Mouse (Mus musculus): ENCODE results near the gene Epop. TPM values are rescaled to one million over a fixed set of nuclear protein-coding genes. Genes with fewer than 3 reads are reported as not detected.
A peak's percentile ranks its signal among the peaks of the same experiment; 100 is the strongest.
"Not testable (repeated sequence)": the region's sequence is repeated elsewhere in the genome, so short reads cannot be mapped to it uniquely, and the experiment has no call there.

Gene Epop
- polyA plus RNA-seq, 1 experiment: 0.47 TPM

GRCm38 (mm10) chr11:97660734-97661647 lies 31.5 kb upstream of the Epop start:
- H3K27me3 ChIP-seq (ENCODE audit: control insufficient read depth, insufficient read depth, low read length): no peaks in the 10 kb centered on the region
- no peaks in the 10 kb centered on the region for H3K36me3 ChIP-seq (ENCODE audit: control insufficient read depth, insufficient read depth, low read length)
- peak overlapping the region; percentile 72 for H3K4me3 ChIP-seq (ENCODE audit: control insufficient read depth, low read depth, low read length)
- H3K4me1 ChIP-seq (ENCODE audit: control insufficient read depth, insufficient read depth, low read length): peaks cover 31% of the 10 kb centered on the region
- peak overlapping the region; percentile 70 for H3K27ac ChIP-seq (ENCODE audit: control insufficient read depth, insufficient read depth, low read depth, low read length)
- TF ChIP-seq CTCF (IDR thresholded peaks at IDR 0.05; ENCODE audit: control insufficient read depth, insufficient read depth, insufficient replicate concordance, low read depth, low read length) (no peak), POLR2A (IDR thresholded peaks at IDR 0.05; ENCODE audit: control insufficient read depth, low read depth, low read length) (no peak)

GRCm38 (mm10) chr11:97659990-97660714 lies 30.6 kb upstream of the Epop start:
- Histone ChIP-seq H3K4me1 (ENCODE audit: control insufficient read depth, insufficient read depth, low read length) (peaks cover 31% of the 10 kb centered on the region), H3K4me3 (ENCODE audit: control insufficient read depth, low read depth, low read length) (peak overlapping the region; percentile 91), H3K27me3 (ENCODE audit: control insufficient read depth, insufficient read depth, low read length) (no peaks in the 10 kb centered on the region), H3K27ac (ENCODE audit: control insufficient read depth, insufficient read depth, low read depth, low read length) (peak overlapping the region; percentile 82), H3K36me3 (ENCODE audit: control insufficient read depth, insufficient read depth, low read length) (no peaks in the 10 kb centered on the region)
- TF ChIP-seq CTCF (IDR thresholded peaks at IDR 0.05; ENCODE audit: control insufficient read depth, insufficient read depth, insufficient replicate concordance, low read depth, low read length): no peak
- no peak for TF ChIP-seq POLR2A (IDR thresholded peaks at IDR 0.05; ENCODE audit: control insufficient read depth, low read depth, low read length)

- TF ChIP-seq POLR2A (IDR thresholded peaks at IDR 0.05; ENCODE audit: control insufficient read depth, low read depth, low read length) (no peak), CTCF (IDR thresholded peaks at IDR 0.05; ENCODE audit: control insufficient read depth, insufficient read depth, insufficient replicate concordance, low read depth, low read length) (no peak)
- H3K4me1 ChIP-seq (ENCODE audit: control insufficient read depth, insufficient read depth, low read length): peaks cover 28% of the 10 kb centered on the region
Measured at GRCm38 (mm10) chr11:97659267-97659989, 29.9 kb upstream of the Epop start.

DNA sequence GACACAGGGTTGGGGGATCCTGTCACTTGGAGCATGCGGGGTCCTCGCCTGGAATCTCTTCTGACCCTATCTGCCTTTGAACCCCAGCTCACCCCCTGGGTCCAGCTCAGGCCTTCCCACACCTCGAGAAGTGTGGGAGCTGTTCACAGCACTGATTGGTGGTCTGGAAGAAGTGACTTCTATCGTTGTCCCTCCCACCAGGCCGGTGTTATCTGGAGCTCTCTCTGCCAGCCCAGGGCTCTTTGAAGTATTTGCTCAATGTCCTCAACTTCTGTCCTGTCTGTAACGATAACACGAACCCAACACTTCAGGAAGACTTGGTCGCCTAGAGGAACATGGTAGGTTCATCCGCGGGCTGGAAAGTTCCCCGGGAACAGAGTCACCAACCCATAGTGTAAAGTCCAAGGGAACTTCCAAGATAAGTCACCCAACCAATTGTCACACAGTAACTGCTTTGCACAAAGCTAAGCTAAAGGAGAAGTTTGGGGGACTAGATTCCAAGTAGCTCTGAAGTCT lies 29.3 kb upstream of the Epop start:
- H3K27me3 ChIP-seq (ENCODE audit: control insufficient read depth, insufficient read depth, low read length): no peaks in the 10 kb centered on the region
- no peak for TF ChIP-seq POLR2A (IDR thresholded peaks at IDR 0.05; ENCODE audit: control insufficient read depth, low read depth, low read length)
- TF ChIP-seq CTCF (IDR thresholded peaks at IDR 0.05; ENCODE audit: control insufficient read depth, insufficient read depth, insufficient replicate concordance, low read depth, low read length): no peak
- H3K36me3 ChIP-seq (ENCODE audit: control insufficient read depth, insufficient read depth, low read length): no peaks in the 10 kb centered on the region
- peaks cover 24% of the 10 kb centered on the region for H3K4me1 ChIP-seq (ENCODE audit: control insufficient read depth, insufficient read depth, low read length)
- no peak overlapping the region for H3K27ac ChIP-seq (ENCODE audit: control insufficient read depth, insufficient read depth, low read depth, low read length)
- no peak overlapping the region for H3K4me3 ChIP-seq (ENCODE audit: control insufficient read depth, low read depth, low read length)

More at GRCm38 (mm10) chr11:97659267-97659989, 29.9 kb upstream of the Epop start:
- Histone ChIP-seq H3K36me3 (ENCODE audit: control insufficient read depth, insufficient read depth, low read length) (no peaks in the 10 kb centered on the region), H3K27ac (ENCODE audit: control insufficient read depth, insufficient read depth, low read depth, low read length) (peak overlapping the region; percentile 82), H3K4me3 (ENCODE audit: control insufficient read depth, low read depth, low read length) (peak overlapping the region; percentile 91), H3K27me3 (ENCODE audit: control insufficient read depth, insufficient read depth, low read length) (no peaks in the 10 kb centered on the region)

DNA sequence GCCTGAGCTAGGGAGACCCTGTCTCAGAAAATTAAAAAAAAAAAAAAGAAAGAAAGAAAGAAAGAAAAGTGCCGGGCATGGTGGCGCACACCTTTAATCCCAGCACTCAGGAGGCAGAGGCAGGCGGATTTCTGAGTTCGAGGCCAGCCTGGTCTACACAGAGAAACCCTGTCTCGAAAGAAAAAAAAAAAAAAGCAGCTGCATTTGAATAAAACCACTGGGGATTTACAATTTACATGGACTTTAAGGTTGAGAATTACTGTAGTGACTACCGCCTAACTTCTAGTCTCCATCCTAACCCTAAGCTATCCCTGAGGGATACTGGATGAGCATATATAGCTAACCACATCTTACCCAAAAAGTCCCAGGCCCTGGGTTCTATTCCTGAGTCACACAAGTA lies 28.5 kb upstream of the Epop start:
- H3K27ac ChIP-seq (ENCODE audit: control insufficient read depth, insufficient read depth, low read depth, low read length); H3K36me3 ChIP-seq (ENCODE audit: control insufficient read depth, insufficient read depth, low read length); H3K4me3 ChIP-seq (ENCODE audit: control insufficient read depth, low read depth, low read length); H3K27me3 ChIP-seq (ENCODE audit: control insufficient read depth, insufficient read depth, low read length): not testable (repeated sequence)
- peaks cover 22% of the 10 kb centered on the region for H3K4me1 ChIP-seq (ENCODE audit: control insufficient read depth, insufficient read depth, low read length)

DNA sequence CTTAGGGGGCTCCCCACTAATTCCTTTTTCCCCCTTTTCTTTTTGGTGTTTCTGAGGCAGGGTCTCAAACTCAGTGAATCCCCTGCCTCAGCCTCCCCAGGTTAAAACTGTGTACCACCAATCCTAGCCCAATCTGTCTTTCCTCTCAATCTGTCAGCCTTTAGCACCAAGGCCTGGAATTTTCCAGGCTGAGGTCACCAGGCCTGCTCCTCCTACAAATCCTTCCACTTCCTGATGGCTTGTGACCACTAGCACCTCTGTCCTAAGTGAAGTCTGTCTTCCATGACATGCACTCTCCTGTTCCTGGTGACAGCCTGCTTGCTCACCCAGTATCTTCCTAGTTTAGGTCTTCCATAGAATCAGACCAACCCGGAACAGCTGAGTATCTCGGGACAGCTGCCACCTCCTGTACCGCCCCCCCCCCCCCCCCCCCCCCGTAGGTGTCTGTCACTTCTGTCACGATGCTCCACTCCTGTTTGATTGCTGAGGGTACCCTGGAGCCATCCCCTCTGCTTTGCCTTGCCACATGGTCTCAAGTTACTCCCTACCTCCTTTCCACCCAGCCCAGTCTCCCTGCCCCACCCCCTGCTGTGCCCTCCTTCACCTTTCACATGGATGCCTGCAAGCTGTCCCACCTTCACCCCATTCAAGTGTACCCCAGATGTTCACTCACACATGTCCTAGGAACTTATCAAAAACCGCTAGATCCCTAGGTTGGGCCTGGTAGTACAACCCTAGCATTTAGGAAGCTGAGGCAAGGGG lies 27.9 kb upstream of the Epop start:
- Histone ChIP-seq H3K36me3 (ENCODE audit: control insufficient read depth, insufficient read depth, low read length) (no peaks in the 10 kb centered on the region), H3K4me1 (ENCODE audit: control insufficient read depth, insufficient read depth, low read length) (peaks cover 18% of the 10 kb centered on the region), H3K4me3 (ENCODE audit: control insufficient read depth, low read depth, low read length) (no peak overlapping the region), H3K27ac (ENCODE audit: control insufficient read depth, insufficient read depth, low read depth, low read length) (no peak overlapping the region), H3K27me3 (ENCODE audit: control insufficient read depth, insufficient read depth, low read length) (no peaks in the 10 kb centered on the region)
- TF ChIP-seq CTCF (IDR thresholded peaks at IDR 0.05; ENCODE audit: control insufficient read depth, insufficient read depth, insufficient replicate concordance, low read depth, low read length): no peak
- TF ChIP-seq POLR2A (IDR thresholded peaks at IDR 0.05; ENCODE audit: control insufficient read depth, low read depth, low read length): no peak

All from testis, adult 2 months (tissue).